Mouse (Mus musculus) E14TG2a.4 (cell line): ENCODE data around the gene Krtap4-9.
"Not testable (repeated sequence)": the region's sequence is repeated elsewhere in the genome, so short reads cannot be mapped to it uniquely, and the experiment has no call there.

Source experiments
- H3K27me3 ChIP-seq: 2 replicates; pipeline ENCODE4 v1.6.1; 2014; ENCODE audit warnings: low read length, control low read depth; ENCODE audit not compliant: insufficient read depth
- H3K36me3 ChIP-seq: 2 replicates; pipeline ENCODE4 v1.6.1; 2014; ENCODE audit warnings: low read length, control low read depth; ENCODE audit not compliant: insufficient read depth
- H3K4me1 ChIP-seq: replicated peaks from 2 replicates; pipeline ENCODE4 v1.6.1; 2014; ENCODE audit warnings: low read depth, low read length, control low read depth
- H3K4me3 ChIP-seq: replicated peaks from 2 replicates; pipeline ENCODE4 v1.5.1; 2014; ENCODE audit warnings: mild to moderate bottlenecking, low read length
- H3K9me3 ChIP-seq: 2 replicates; pipeline ENCODE4 v1.6.1; 2014; ENCODE audit warnings: low read length, control low read depth
- CTCF ChIP-seq: conservative IDR thresholded peaks from 2 replicates; pipeline ENCODE4 v1.5.1; 2014; ENCODE audit warnings: low read length
- NANOG ChIP-seq: IDR thresholded peaks from 2 replicates; pipeline ENCODE4 v1.6.1; 2014; ENCODE audit warnings: borderline replicate concordance, low read length, mixed read lengths
- POU5F1 ChIP-seq: IDR thresholded peaks from 2 replicates; pipeline ENCODE4 v1.6.1; 2014; ENCODE audit warnings: low read length, borderline replicate concordance

Krtap4-9 gene

GRCm38 (mm10) chr11:99784900-99785299 lies at the start of gene Krtap4-9:
Krtap4-9 (plus strand) TSS chr11:99785200.
- H3K4me3 ChIP-seq, H3K36me3 ChIP-seq, H3K27me3 ChIP-seq, H3K4me1 ChIP-seq: not testable (repeated sequence)
- peaks cover 21% of the 10 kb centered on the region for H3K9me3 ChIP-seq

- H3K27me3 ChIP-seq, result no peaks in the 10 kb centered on the region
- TF ChIP-seq POU5F1, result no peak
- no peak for TF ChIP-seq CTCF
- no peak for TF ChIP-seq NANOG
- H3K36me3 ChIP-seq, result no peaks in the 10 kb centered on the region
- no peaks in the 10 kb centered on the region for H3K4me1 ChIP-seq
- H3K9me3 ChIP-seq, result no peaks in the 10 kb centered on the region
- H3K4me3 ChIP-seq, result no peak overlapping the region
These were observed 41.0 kb upstream of the Krtap4-9 start for GRCm38 (mm10) chr11:99743985-99744384.

DNA sequence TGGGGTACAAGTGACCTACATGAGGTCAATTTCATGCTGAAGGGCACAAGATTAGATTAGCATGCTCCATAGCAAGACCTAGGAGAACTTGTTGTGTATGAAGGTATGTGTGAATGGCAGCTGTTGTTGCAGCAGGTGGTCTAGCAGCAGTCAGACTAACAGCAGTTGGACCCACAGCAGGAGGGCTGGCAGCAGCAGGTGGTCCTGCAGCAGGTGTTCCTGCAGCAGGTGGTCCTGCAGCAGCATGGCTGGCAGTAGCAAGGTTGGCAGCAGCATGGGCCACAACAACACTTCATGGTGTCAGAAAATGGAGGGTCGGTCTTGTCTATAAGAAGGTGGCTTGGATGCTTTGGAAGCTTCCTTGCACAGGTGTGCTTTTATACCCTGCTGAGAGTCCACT lies 26.1 kb upstream of the Krtap4-9 start:
- H3K36me3 ChIP-seq, result no peaks in the 10 kb centered on the region
- no peak overlapping the region for H3K4me3 ChIP-seq
- no peaks in the 10 kb centered on the region for H3K9me3 ChIP-seq
- TF ChIP-seq NANOG (no peak), CTCF (no peak), POU5F1 (no peak)
- H3K27me3 ChIP-seq, result no peaks in the 10 kb centered on the region
- no peaks in the 10 kb centered on the region for H3K4me1 ChIP-seq

GRCm38 (mm10) chr11:99768410-99768809 lies 16.6 kb upstream of the Krtap4-9 start:
- peaks cover 18% of the 10 kb centered on the region for H3K9me3 ChIP-seq
- H3K4me3 ChIP-seq, result no peak overlapping the region
- H3K27me3 ChIP-seq, result no peaks in the 10 kb centered on the region
- no peaks in the 10 kb centered on the region for H3K36me3 ChIP-seq
- TF ChIP-seq CTCF (no peak), NANOG (no peak), POU5F1 (no peak)
- no peaks in the 10 kb centered on the region for H3K4me1 ChIP-seq

DNA sequence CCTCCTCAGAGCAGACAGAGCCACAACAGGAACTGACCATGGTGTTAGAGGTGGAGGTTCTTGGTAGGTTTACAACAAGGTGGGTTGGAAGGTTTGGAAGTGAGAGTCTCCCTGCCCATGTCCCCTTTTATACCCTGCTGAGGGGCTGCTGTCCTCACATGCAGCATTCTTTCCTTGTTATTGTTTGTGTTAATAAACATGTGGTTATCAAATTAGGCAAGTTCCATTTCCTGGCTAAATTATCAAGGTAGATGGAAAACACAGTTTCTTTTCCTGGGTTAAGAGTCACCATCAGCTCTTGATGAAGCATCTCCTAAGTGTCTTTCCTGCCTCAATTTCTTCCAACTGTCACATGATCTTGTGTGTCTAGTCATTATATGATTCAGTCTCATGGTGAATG lies 12.2 kb upstream of the Krtap4-9 start, which contains the start of gene Gm11595:
Gene Gm11595 (minus strand): TSS at position 101 of the 400 bp plus-strand sequence.
- not testable (repeated sequence) for H3K36me3 ChIP-seq, H3K27me3 ChIP-seq, H3K4me1 ChIP-seq, H3K4me3 ChIP-seq
- H3K9me3 ChIP-seq, result peaks cover 26% of the 10 kb centered on the region

GRCm38 (mm10) chr11:99778401-99778800 lies 6.6 kb upstream of the Krtap4-9 start:
- Histone ChIP-seq H3K4me1 (no peaks in the 10 kb centered on the region), H3K27me3 (no peaks in the 10 kb centered on the region), H3K9me3 (peaks cover 20% of the 10 kb centered on the region), H3K4me3 (no peak overlapping the region), H3K36me3 (no peaks in the 10 kb centered on the region)
- no peak for TF ChIP-seq POU5F1
- no peak for TF ChIP-seq NANOG
- no peak for TF ChIP-seq CTCF

DNA sequence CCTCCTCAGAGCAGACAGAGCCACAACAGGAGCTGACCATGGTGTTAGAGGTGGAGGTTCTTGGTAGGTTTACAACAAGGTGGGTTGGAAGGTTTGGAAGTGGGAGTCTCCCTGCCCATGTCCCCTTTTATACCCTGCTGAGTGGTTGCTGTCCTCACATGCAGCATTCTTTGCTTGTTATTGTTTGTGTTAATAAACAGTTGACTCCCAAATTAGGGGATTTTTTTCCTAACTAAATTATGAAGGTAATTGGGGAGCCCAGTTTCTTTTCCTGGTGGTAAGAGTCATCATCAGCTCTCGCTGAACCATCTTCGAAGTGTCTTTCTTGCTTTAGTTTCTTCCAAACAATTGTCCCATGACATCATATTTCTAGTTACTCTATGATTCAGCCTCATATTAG lies 4.4 kb upstream of the Krtap4-9 start, which contains the start of gene Krtap4-8:
Gene Krtap4-8 (minus strand): TSS at position 101 of the 400 bp plus-strand sequence.
- H3K27me3 ChIP-seq, result no peaks in the 10 kb centered on the region
- H3K9me3 ChIP-seq, result peaks cover 13% of the 10 kb centered on the region
- TF ChIP-seq NANOG (no peak), POU5F1 (no peak), CTCF (no peak)
- no peak within 1 kb of the TSS for H3K4me3 ChIP-seq
- no peaks in the 10 kb centered on the region for H3K4me1 ChIP-seq
- H3K36me3 ChIP-seq, result no peaks in the 10 kb centered on the region

DNA sequence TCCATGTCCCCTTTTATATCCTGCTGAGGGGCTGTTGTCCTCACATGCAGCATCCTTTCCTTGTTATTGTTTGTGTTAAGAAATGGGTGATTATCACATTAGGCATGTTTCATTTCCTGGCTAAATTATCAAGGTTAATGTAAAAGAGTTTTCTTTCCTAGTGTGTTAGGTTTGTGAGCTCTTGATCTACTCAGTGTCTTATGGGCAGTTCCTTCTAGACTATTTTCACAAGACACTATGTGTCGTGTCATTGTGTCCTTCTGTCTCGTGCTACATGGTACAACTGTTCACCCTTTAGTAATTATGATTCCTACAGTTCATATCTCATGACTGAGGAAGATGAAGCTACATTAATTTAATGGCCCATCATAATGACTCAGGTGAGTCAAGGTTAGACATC lies 8.4 kb downstream of the Krtap4-9 start, which contains the start of gene Gm11596:
Gene Gm11596 (minus strand): TSS at position 101 of the 400 bp plus-strand sequence.
- no peak within 1 kb of the TSS for H3K4me3 ChIP-seq

GRCm38 (mm10) chr11:99798832-99799231 lies 13.8 kb downstream of the Krtap4-9 start, which contains the start of gene Gm11569:
Gm11569 (minus strand) TSS chr11:99798932.
- not testable (repeated sequence) for H3K9me3 ChIP-seq, H3K4me1 ChIP-seq, H3K4me3 ChIP-seq

More for the DNA sequence above, 8.4 kb downstream of the Krtap4-9 start, which contains the start of gene Gm11596:
- no peaks in the 10 kb centered on the region for H3K36me3 ChIP-seq
- H3K27me3 ChIP-seq, result no peaks in the 10 kb centered on the region
- no peaks in the 10 kb centered on the region for H3K4me1 ChIP-seq
- H3K9me3 ChIP-seq, result peaks cover 34% of the 10 kb centered on the region
- TF ChIP-seq NANOG (no peak), CTCF (no peak), POU5F1 (no peak)

DNA sequence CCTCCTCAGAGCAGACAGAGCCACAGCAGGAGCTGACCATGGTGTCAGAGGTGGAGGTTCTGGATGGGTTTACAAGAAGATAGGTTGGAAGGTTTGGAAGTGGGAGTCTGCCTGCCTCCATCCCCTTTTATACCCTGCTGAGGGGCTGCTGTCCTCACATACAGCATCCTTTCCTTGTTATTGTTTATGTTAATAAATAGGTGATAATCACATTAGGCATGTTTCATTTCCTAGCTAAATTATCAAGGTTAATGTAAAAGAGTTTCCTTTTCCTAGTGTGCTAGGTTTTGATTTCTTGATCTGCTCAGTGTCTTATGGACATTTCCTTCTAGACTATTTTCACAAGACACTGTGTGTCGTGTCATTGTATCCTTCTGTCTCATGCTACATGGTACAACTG lies 19.3 kb downstream of the Krtap4-9 start, which contains the start of gene Gm11554:
Gene Gm11554 (minus strand): TSS at position 101 of the 400 bp plus-strand sequence.
- not testable (repeated sequence) for H3K27me3 ChIP-seq, H3K36me3 ChIP-seq, H3K4me3 ChIP-seq, H3K4me1 ChIP-seq, H3K9me3 ChIP-seq

More at GRCm38 (mm10) chr11:99798832-99799231, 13.8 kb downstream of the Krtap4-9 start, which contains the start of gene Gm11569:
- not testable (repeated sequence) for H3K36me3 ChIP-seq, H3K27me3 ChIP-seq

DNA sequence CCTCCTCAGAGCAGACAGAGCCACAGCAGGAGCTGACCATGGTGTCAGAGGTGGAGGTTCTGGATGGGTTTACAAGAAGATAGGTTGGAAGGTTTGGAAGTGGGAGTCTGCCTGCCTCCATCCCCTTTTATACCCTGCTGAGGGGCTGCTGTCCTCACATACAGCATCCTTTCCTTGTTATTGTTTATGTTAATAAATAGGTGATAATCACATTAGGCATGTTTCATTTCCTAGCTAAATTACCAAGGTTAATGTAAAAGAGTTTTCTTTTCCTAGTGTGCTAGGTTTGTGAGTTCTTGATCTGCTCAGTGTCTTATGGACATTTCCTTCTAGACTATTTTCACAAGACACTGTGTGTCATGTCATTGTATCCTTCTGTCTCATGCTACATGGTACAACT lies 24.8 kb downstream of the Krtap4-9 start, which contains the start of gene Krtap4-13:
Gene Krtap4-13 (minus strand): TSS at position 101 of the 400 bp plus-strand sequence.
- not testable (repeated sequence) for H3K36me3 ChIP-seq, H3K27me3 ChIP-seq, H3K4me1 ChIP-seq, H3K9me3 ChIP-seq, H3K4me3 ChIP-seq

DNA sequence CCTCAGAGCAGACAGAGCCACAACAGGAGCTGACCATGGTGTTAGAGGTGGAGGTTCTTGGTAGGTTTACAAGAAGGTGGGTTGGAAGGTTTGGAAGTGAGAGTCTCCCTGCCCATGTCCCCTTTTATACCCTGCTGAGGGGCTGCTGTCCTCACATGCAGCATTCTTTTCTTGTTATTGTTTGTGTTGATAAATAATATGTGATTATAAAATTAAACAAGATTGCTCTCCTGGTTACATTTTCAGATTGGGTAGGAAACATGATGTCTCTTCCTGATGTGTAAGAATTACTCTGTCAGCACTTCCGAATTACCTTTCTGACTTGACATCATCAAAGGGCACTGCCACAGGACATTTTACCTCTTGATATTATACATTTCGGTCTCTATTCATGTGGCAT lies 30.6 kb downstream of the Krtap4-9 start, which contains the start of gene Gm11564:
Gene Gm11564 (minus strand): TSS at position 101 of the 400 bp plus-strand sequence.
- not testable (repeated sequence) for H3K36me3 ChIP-seq, H3K9me3 ChIP-seq, H3K4me3 ChIP-seq, H3K4me1 ChIP-seq, H3K27me3 ChIP-seq
